Mouse (Mus musculus) cerebellum, adult 2 months (tissue): Measurements from ENCODE around the gene Ccna2.

Experiments
- CTCF ChIP-seq: fragments of 200-500 bp; IDR thresholded peaks from 2 replicates; pipeline ENCODE4 v1.5.1; 2011; ENCODE audit warnings: low read depth, mild to moderate bottlenecking, control low read depth, low read length, moderate library complexity, borderline replicate concordance; ENCODE audit not compliant: insufficient read depth
- POLR2A ChIP-seq: fragments of 200-500 bp; IDR thresholded peaks from 2 replicates; pipeline ENCODE4 v1.6.1; 2011; ENCODE audit warnings: low read length, control low read depth, borderline replicate concordance; ENCODE audit not compliant: insufficient read depth

DNA sequence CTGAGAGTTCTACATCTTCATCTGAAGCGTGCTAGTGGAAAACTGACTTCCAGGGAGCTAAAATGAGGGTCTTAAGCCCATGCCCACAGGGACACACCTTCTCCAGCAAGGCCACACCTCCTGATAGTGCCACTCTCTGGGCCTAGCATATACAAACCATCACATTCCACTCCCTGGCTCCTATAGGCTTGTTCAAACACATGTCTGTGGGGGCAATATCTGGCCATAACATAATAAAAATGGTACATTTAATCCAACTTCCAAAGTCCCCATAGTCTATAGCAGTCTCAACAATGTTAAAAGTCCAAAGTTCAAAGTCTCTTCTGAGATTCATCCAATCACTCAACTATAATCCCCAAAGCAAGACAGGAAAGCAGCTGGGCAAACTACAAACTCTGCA, 14.3 kb downstream of the Ccna2 start:
- TF ChIP-seq POLR2A: no peak
- no peak for TF ChIP-seq CTCF
